Mouse (Mus musculus) liver, postnatal 0 days (tissue): ENCODE data around the gene Pip5k1c. TPM values are rescaled to one million over a fixed set of nuclear protein-coding genes. Genes with fewer than 3 reads are reported as not detected.
A peak's percentile ranks its signal among the peaks of the same experiment; 100 is the strongest.

ENCODE experiments used
- ATAC-seq: fragments of 200-750 bp; cut with Nextera tagmentation; 2 replicates; pipeline ENCODE4 v1.8.0; 2017; ENCODE audit warnings: mild to moderate bottlenecking, moderate library complexity
- DNase-seq: peaks from one replicate; pipeline ENCODE4 v3.0.0-alpha.2; 2016
- H3K27ac ChIP-seq: fragments of 300-500 bp; sonication (generic); 2 replicates; pipeline ENCODE4 v1.5.1; 2014; ENCODE audit warnings: antibody characterized with exemption, moderate library complexity, mild to moderate bottlenecking, low read depth
- H3K27me3 ChIP-seq: fragments of 300-500 bp; sonication (generic); 2 replicates; pipeline ENCODE4 v1.6.1; 2014; ENCODE audit warnings: low read length, control low read depth, mixed read lengths; ENCODE audit not compliant: insufficient read depth
- H3K36me3 ChIP-seq: fragments of 300-500 bp; sonication (generic); replicated peaks from 2 replicates; pipeline ENCODE4 v1.6.1; 2014; ENCODE audit warnings: mild to moderate bottlenecking, control low read depth, low read length, moderate library complexity, mixed read lengths; ENCODE audit not compliant: insufficient read depth
- H3K4me1 ChIP-seq: fragments of 300-500 bp; sonication (generic); 2 replicates; pipeline ENCODE4 v1.6.1; 2014; ENCODE audit warnings: antibody characterized with exemption, mild to moderate bottlenecking, control low read depth; ENCODE audit not compliant: insufficient read depth
- H3K4me2 ChIP-seq: fragments of 300-500 bp; sonication (generic); 2 replicates; pipeline ENCODE4 v1.6.1; 2014; ENCODE audit warnings: low read depth, mild to moderate bottlenecking, low read length, moderate library complexity, mixed read lengths
- H3K4me3 ChIP-seq: fragments of 300-500 bp; sonication (generic); 2 replicates; pipeline ENCODE4 v1.5.1; 2014; ENCODE audit warnings: low read depth, low read length
- H3K9ac ChIP-seq: fragments of 300-500 bp; sonication (generic); replicated peaks from 2 replicates; pipeline ENCODE4 v1.6.1; 2014; ENCODE audit warnings: mild to moderate bottlenecking, moderate library complexity
- H3K9me3 ChIP-seq: fragments of 300-500 bp; sonication (generic); 2 replicates; pipeline ENCODE4 v1.6.1; 2016; ENCODE audit warnings: mild to moderate bottlenecking, control low read depth, low read length, mixed read lengths
- CTCF ChIP-seq: sonication (generic); IDR thresholded peaks from 2 replicates; pipeline ENCODE4 v1.5.1; 2016; ENCODE audit warnings: antibody characterized with exemption, low read depth
- EP300 ChIP-seq: IDR thresholded peaks from 2 replicates; pipeline ENCODE4 v1.6.1; 2016; ENCODE audit warnings: antibody characterized with exemption, low read depth, mild to moderate bottlenecking
- WGBS: fragments of 180-500 bp; shearing (Covaris S2); extraction: QIAGEN DNeasy Blood & Tissue Kit; methylation state at CpG from one replicate; pipeline ENCODE4 v1.1.7; 2014; ENCODE audit not compliant: insufficient replicate concordance; 5-methylcytosine and 5-hydroxymethylcytosine counted together
- polyA plus RNA-seq: library from polyadenylated mRNA; unstranded; fragments of >200 nt; fragmentation: Nextera tagmentation; extraction: Ambion mirVana; gene quantifications from 2 replicates; pipeline ENCODE4 v1.2.1, GENCODE M21; 2015

Gene Pip5k1c
- polyA plus RNA-seq, 1 experiment from 2014 or later = 9.7 TPM

DNA sequence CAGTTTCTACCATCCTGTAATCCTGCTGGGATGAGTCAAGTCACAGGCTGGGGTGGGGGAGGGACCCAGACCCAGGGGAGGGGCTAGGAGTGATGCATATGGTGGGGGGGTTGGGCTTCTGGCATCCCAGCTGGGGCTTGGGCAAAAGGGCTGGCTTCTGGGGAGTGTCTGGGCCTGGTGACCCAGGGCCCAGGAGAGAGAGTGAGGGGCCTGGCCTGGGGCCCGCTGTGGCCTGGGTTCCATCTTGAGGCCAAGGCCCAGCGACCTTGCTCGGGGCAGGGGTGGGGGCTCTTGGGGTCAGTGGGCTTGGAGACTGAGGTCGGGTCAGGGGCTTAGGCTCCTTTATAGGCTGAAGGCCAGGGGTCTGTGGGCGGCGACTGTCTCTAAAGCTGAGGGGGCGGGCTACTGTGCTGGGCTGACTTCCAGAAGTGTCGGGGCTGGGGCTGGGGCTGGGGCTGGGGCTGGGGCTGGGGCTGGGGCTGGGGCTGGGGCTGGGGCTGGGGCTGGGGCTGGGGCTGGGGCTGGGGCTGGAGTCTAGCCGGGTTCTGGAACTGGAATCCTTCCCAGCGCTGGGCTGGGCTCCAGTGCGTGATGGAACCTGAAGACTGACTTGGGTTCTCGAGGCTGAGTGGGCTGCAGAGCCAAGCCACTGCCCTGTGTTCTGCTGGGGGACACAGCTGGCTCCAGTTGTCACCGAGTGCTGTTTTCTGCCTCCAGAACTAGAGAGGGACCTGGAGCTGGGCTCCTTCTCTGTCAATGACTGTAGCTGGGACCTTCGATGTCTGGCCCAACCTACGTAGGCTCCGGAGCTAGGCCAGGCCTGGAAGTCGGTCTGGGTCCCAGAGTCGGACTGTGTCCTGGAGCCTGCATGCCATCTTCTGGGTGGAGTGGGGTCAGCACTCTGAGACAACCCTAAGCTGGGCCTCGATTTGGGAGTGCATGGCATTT lies 42.9 kb downstream of the Pip5k1c start:
- Histone ChIP-seq H3K4me1 (peaks cover 4% of the 10 kb centered on the region; the same call in 1 of the 2 replicates), H3K4me3 (no peak overlapping the region), H3K9ac (no peak overlapping the region), H3K36me3 (no peaks in the 10 kb centered on the region), H3K4me2 (no peak overlapping the region), H3K9me3 (no peaks in the 10 kb centered on the region), H3K27ac (no peak overlapping the region), H3K27me3 (0 out of 2 replicates have a peak, but pooled peaks cover 8% of the 10 kb centered on the region)
- no peak for ATAC-seq
- DNase-seq = no peak
- 68% methylated on average over 15 of the region's 19 CpGs for WGBS
- no peak for TF ChIP-seq CTCF
- no peak for TF ChIP-seq EP300

GRCm38 (mm10) chr10:81336558-81336957 lies 43.8 kb downstream of the Pip5k1c start:
- H3K4me2 ChIP-seq = no peak overlapping the region
- DNase-seq (no peak), ATAC-seq (no peak)
- peaks cover 5% of the 10 kb centered on the region; the same call in 1 of the 2 replicates for H3K4me1 ChIP-seq
- no peak overlapping the region for H3K4me3 ChIP-seq
- WGBS = 84% methylated on average over 4 of the region's 4 CpGs
- no peak overlapping the region for H3K27ac ChIP-seq
- no peak overlapping the region for H3K9ac ChIP-seq
- 0 out of 2 replicates have a peak, but pooled peaks cover 8% of the 10 kb centered on the region for H3K27me3 ChIP-seq
- TF ChIP-seq EP300 = no peak
- TF ChIP-seq CTCF = no peak
- no peaks in the 10 kb centered on the region for H3K36me3 ChIP-seq
- no peaks in the 10 kb centered on the region for H3K9me3 ChIP-seq

GRCm38 (mm10) chr10:81340551-81341332 lies 48.0 kb downstream of the Pip5k1c start:
- DNase-seq = no peak
- no peak for ATAC-seq
- Histone ChIP-seq H3K9ac (no peak overlapping the region), H3K27ac (no peak overlapping the region), H3K9me3 (no peaks in the 10 kb centered on the region), H3K4me1 (peaks cover 5% of the 10 kb centered on the region; the same call in 1 of the 2 replicates), H3K27me3 (peaks cover 35% of the 10 kb centered on the region), H3K36me3 (no peaks in the 10 kb centered on the region), H3K4me2 (no peak overlapping the region), H3K4me3 (no peak overlapping the region)
- WGBS = 48% methylated on average over 17 of the region's 17 CpGs
- TF ChIP-seq EP300 (no peak), CTCF (no peak)

DNA sequence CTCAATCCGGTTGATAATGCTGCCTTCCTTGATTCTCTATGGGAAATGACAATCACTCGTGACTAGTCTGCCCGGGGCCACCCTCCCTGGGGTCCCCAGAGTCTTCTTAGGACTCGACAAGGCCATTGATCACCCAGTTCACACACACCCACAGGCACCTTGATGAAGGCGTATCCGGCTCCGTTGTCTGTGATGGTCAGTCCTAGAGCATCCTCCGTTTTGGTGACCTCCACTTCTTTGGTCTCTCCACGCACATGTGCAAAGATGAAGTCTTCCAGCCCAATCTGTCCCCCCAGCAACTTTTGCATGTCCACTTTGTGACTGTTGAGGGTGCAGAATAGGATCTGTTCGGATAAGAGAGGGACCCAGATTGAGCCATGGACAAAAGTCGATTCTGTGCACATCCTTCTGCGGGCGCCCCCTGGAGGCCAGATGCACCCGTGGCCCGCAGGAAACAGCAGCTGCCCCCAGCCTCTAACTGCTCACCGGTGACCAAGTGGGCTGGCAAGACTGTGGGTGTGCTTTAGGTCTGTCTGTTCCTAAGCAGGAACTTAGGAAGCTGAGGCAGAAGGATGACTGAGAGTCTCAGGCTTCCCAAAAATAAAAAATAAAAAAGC lies 48.7 kb downstream of the Pip5k1c start:
- H3K4me1 ChIP-seq = peaks cover 7% of the 10 kb centered on the region
- DNase-seq (peak; percentile 81), ATAC-seq (0 out of 2 replicates have a peak, but pooled peaks have one; percentile 22)
- 37% methylated on average over 16 of the region's 16 CpGs for WGBS
- H3K9ac ChIP-seq = no peak overlapping the region
- TF ChIP-seq EP300 (no peak), CTCF (peak; percentile 89)
- peaks cover 35% of the 10 kb centered on the region for H3K27me3 ChIP-seq
- no peak overlapping the region for H3K4me3 ChIP-seq
- H3K9me3 ChIP-seq = no peaks in the 10 kb centered on the region
- H3K36me3 ChIP-seq = no peaks in the 10 kb centered on the region
- no peak overlapping the region for H3K4me2 ChIP-seq
- no peak overlapping the region for H3K27ac ChIP-seq

DNA sequence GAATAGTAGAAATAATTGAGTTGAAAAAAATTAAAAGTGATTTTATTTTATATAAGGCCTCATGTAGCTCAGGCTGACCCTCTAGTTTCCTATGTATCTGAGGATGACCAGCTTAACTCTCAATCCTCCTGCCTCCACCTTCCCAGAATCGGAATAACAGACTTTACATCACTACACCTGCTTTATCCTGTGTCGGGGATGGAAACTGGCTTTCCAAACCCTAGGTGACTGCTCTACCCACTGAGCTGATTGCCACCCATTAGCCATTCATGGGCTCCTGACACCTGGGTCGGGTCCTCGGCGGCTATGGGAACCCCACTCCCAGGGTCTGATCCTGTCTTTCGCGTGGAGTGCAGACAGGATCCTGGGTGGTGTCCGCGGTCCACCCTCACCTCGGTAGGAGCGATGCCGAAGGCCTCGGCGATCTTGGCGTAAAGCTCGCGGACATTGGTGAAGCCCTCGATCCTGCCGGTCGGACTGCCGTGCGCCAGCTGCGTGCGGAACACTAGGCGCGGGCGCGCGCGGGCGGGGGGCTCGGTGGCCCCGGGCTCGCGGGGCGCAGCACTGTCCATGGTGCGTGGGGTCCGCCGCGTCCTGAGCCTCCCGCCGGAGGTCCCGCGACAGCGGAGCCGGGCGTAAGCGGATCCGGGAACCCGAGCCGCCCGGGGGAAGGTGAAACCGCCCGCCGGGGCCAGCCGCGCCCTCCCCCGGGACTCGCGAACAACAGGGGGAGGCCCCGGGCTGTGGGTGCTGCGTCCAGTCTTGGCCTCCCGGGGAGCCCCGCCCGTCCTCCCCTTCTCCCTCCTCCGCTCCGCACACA lies 50.1 kb downstream of the Pip5k1c start, which contains the start of gene Gipc3:
TSS of gene Gipc3 (minus strand) at position 581 of the 820 bp plus-strand sequence.
- Histone ChIP-seq H3K9me3 (no peaks in the 10 kb centered on the region), H3K27me3 (peaks cover 30% of the 10 kb centered on the region), H3K4me3 (peak within 1 kb of the TSS; percentile 48), H3K9ac (0 out of 2 replicates have a peak within 1 kb of the TSS, but pooled peaks have one; percentile 36), H3K4me2 (peak within 1 kb of the TSS; percentile 75), H3K36me3 (peaks cover 3% of the 10 kb centered on the region; the same call in 1 of the 2 replicates), H3K4me1 (peaks cover 18% of the 10 kb centered on the region), H3K27ac (no peak within 1 kb of the TSS)
- 6% methylated on average over 45 of the region's 67 CpGs for WGBS
- no peak for TF ChIP-seq CTCF
- no peak for TF ChIP-seq EP300
- no peak for DNase-seq
- ATAC-seq = no peak
